Mouse (Mus musculus): Measurements from ENCODE around the gene Fam160a2. TPM values are rescaled to one million over a fixed set of nuclear protein-coding genes. Genes with fewer than 3 reads are reported as not detected.

Fam160a2 gene
- polyA plus RNA-seq, 1 experiment from 2014 or later, result 13.7 TPM

DNA sequence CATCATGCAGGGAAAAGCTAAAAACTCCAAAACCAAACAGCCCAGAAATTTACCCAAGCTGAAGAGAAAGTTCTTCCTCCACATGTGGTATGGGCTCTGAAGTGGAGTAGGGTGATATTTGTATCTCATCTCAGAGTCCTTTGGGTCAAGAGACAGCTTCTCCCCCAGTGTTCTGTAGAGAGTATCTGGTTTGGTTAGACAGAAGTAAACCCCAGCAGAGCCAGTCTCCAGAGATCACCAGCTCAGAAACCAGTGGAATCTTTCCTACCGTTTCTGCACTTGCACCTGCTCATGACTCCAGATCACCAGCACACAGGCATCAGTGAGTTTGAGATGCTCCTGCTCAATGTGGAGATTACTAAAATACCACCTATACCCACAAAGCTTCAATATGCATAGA, 65.8 kb downstream of the Fam160a2 start, which contains the start of gene Olfr690:
TSS of gene Olfr690 (minus strand) at position 101 of the 400 bp plus-strand sequence.
- no peak within 1 kb of the TSS for H3K4me3 ChIP-seq (ENCODE audit: low read depth, low read length)
- no peaks in the 10 kb centered on the region for H3K36me3 ChIP-seq (ENCODE audit: control insufficient read depth, insufficient read depth)
- no peak for ATAC-seq (ENCODE audit: low read depth)
- no peaks in the 10 kb centered on the region for H3K4me1 ChIP-seq (ENCODE audit: control insufficient read depth, low read depth, low read length)
- WGBS (ENCODE audit: insufficient replicate concordance), result 65% methylated on average over 1 of the region's 1 CpGs
- no peak within 1 kb of the TSS for H3K9ac ChIP-seq (ENCODE audit: low read depth, low read length)
- H3K9me3 ChIP-seq (replicated peaks; ENCODE audit: control insufficient read depth, low read length), result no peaks in the 10 kb centered on the region
- H3K4me2 ChIP-seq (ENCODE audit: low read depth, low read length), result no peak within 1 kb of the TSS
- H3K27me3 ChIP-seq (ENCODE audit: control insufficient read depth, insufficient read depth, low read depth, low read length), result no peaks in the 10 kb centered on the region
- no peak within 1 kb of the TSS for H3K27ac ChIP-seq (ENCODE audit: low read length)

DNA sequence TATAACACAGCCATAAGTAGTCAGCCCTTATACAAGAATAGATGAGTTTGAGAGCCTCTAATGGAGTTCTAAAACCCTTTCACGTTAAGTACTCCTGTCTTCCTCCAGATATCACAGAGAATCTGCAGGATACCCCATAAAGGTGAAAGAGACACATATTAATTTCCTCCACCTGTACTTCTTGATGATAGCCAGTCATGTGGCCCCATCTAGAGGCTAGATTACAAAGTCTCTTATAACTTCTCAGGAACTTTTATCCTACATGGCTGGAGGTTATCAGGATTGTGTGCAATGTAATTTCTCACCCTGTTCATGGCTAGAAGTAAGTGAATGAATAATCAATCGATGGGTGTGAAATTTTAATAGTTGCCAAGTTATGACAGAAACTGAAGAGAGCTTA, 74.6 kb downstream of the Fam160a2 start:
- H3K9me3 ChIP-seq (replicated peaks; ENCODE audit: control insufficient read depth, low read length), result no peaks in the 10 kb centered on the region
- H3K27ac ChIP-seq (ENCODE audit: low read length), result no peak overlapping the region
- H3K27me3 ChIP-seq (ENCODE audit: control insufficient read depth, insufficient read depth, low read depth, low read length), result no peaks in the 10 kb centered on the region
- 47% methylated on average over 2 of the region's 2 CpGs for WGBS (ENCODE audit: insufficient replicate concordance)
- no peak overlapping the region for H3K4me2 ChIP-seq (ENCODE audit: low read depth, low read length)
- no peaks in the 10 kb centered on the region for H3K4me1 ChIP-seq (ENCODE audit: control insufficient read depth, low read depth, low read length)
- no peak overlapping the region for H3K9ac ChIP-seq (ENCODE audit: low read depth, low read length)
- no peaks in the 10 kb centered on the region for H3K36me3 ChIP-seq (ENCODE audit: control insufficient read depth, insufficient read depth)
- H3K4me3 ChIP-seq (ENCODE audit: low read depth, low read length), result no peak overlapping the region
- no peak for ATAC-seq (ENCODE audit: low read depth)

Other genes with a start within 250 kb of the Fam160a2 start
- not detected in 2 replicates for gene Olfr684, start 236.4 kb downstream of the Fam160a2 start, polyA plus RNA-seq (2015; fragmentation: Nextera tagmentation; extraction: Ambion mirVana)
- gene Olfr685, start 214.0 kb downstream of the Fam160a2 start, polyA plus RNA-seq (2015; fragmentation: Nextera tagmentation; extraction: Ambion mirVana), result not detected in 2 replicates
- gene Olfr686, start 192.6 kb downstream of the Fam160a2 start, polyA plus RNA-seq (2015; fragmentation: Nextera tagmentation; extraction: Ambion mirVana), result not detected in 2 replicates
- gene Olfr688, start 112.0 kb downstream of the Fam160a2 start, polyA plus RNA-seq (2015; fragmentation: Nextera tagmentation; extraction: Ambion mirVana), result not detected in 2 replicates
- not detected in 2 replicates for gene Olfr689, start 88.9 kb downstream of the Fam160a2 start, polyA plus RNA-seq (2015; fragmentation: Nextera tagmentation; extraction: Ambion mirVana)
- gene Olfr690, start 66.0 kb downstream of the Fam160a2 start, polyA plus RNA-seq (2015; fragmentation: Nextera tagmentation; extraction: Ambion mirVana), result not detected in 2 replicates
- not detected in 2 replicates for gene Olfr691, start 57.8 kb downstream of the Fam160a2 start, polyA plus RNA-seq (2015; fragmentation: Nextera tagmentation; extraction: Ambion mirVana)
- not detected in 2 replicates for gene Olfr692, start 31.8 kb downstream of the Fam160a2 start, polyA plus RNA-seq (2015; fragmentation: Nextera tagmentation; extraction: Ambion mirVana)
- gene Gm5901, start 25.0 kb downstream of the Fam160a2 start, polyA plus RNA-seq (2015; fragmentation: Nextera tagmentation; extraction: Ambion mirVana), result not detected in 2 replicates
- gene Cnga4, start 4.5 kb upstream of the Fam160a2 start, polyA plus RNA-seq (2015; fragmentation: Nextera tagmentation; extraction: Ambion mirVana), result not detected in 2 replicates
- not detected in 2 replicates for gene Cckbr, start 25.7 kb upstream of the Fam160a2 start, polyA plus RNA-seq (2015; fragmentation: Nextera tagmentation; extraction: Ambion mirVana)
- gene Cavin3, start 82.2 kb upstream of the Fam160a2 start, polyA plus RNA-seq (2015; fragmentation: Nextera tagmentation; extraction: Ambion mirVana), result 4.0 and 5.2 TPM in 2 replicates
- gene Smpd1, start 154.3 kb upstream of the Fam160a2 start, polyA plus RNA-seq (2015; fragmentation: Nextera tagmentation; extraction: Ambion mirVana), result 21.3 and 21.9 TPM in 2 replicates
- gene Apbb1, start 181.6 kb upstream of the Fam160a2 start, polyA plus RNA-seq (2015; fragmentation: Nextera tagmentation; extraction: Ambion mirVana), result 1.9 and 3.3 TPM in 2 replicates
- gene Hpx, start 200.1 kb upstream of the Fam160a2 start, polyA plus RNA-seq (2015; fragmentation: Nextera tagmentation; extraction: Ambion mirVana), result 451 and 504 TPM in 2 replicates
- 3.1 and 4.6 TPM in 2 replicates for gene Trim3, start 233.5 kb upstream of the Fam160a2 start, polyA plus RNA-seq (2015; fragmentation: Nextera tagmentation; extraction: Ambion mirVana)
- 91.7 and 106 TPM in 2 replicates for gene Timm10b, start 240.0 kb upstream of the Fam160a2 start, polyA plus RNA-seq (2015; fragmentation: Nextera tagmentation; extraction: Ambion mirVana)
- 11.0 and 11.2 TPM in 2 replicates for gene Arfip2, start 240.4 kb upstream of the Fam160a2 start, polyA plus RNA-seq (2015; fragmentation: Nextera tagmentation; extraction: Ambion mirVana)
- 4.1 and 17.0 TPM in 2 replicates for gene Gm45799, start 240.5 kb upstream of the Fam160a2 start, polyA plus RNA-seq (2015; fragmentation: Nextera tagmentation; extraction: Ambion mirVana)